Mouse (Mus musculus) liver, embryonic 14.5 days (tissue): ENCODE results near the gene Nfil3.

ENCODE experiments used
- CTCF ChIP-seq: IDR thresholded peaks from 2 replicates; pipeline ENCODE4 v1.5.1; 2016; ENCODE audit warnings: antibody characterized with exemption, low read depth, control low read depth
- EP300 ChIP-seq: IDR thresholded peaks from 2 replicates; pipeline ENCODE4 v1.6.1; 2016; ENCODE audit warnings: antibody characterized with exemption, low read depth

DNA sequence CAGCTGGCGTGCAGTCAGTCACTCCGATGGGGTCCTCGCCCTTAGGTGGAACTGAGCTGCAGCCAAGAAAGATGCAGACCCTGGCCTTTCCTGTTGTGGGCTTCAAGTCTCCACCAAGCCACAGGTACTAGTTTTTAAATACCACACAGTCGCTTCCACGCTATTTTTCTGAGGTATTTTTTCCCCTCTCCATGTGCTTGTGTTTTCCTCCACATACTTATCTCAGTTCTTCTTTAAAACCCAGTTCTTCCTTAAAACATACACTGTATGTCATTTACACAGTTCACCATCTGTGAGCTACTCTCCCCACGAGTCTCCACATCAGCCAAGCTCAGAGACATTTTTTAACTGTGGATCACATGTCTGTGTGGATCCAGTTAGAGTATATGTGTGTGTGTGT lies 10.0 kb downstream of the Nfil3 start:
- TF ChIP-seq CTCF = no peak
- no peak for TF ChIP-seq EP300
